Mouse (Mus musculus) large intestine, adult 2 months (tissue): ENCODE results near the gene Phf14. TPM values are rescaled to one million over a fixed set of nuclear protein-coding genes. Genes with fewer than 3 reads are reported as not detected.

Source experiments
- polyA plus RNA-seq: library from polyadenylated mRNA; depleted of rRNA; stranded (reverse); fragments of >200 nt; gene quantifications from 2 replicates; pipeline ENCODE4 v1.2.3, GENCODE M21; 2012; rRNA removed

The Phf14 gene
- polyA plus RNA-seq, 1 experiment: 3.4 TPM

Other genes with a start within 250 kb of the Phf14 start
- 612 and 671 TPM in 2 replicates for gene Ndufa4, start 312 bp upstream of the Phf14 start, polyA plus RNA-seq